Mouse (Mus musculus) ovary, postnatal 10 days (tissue): ENCODE measurements around the gene Ppp1r18.

Experiments
- DNase-seq: peaks from one replicate; pipeline ENCODE4 v3.0.0; 2022; ENCODE audit warnings: low spot score

The Ppp1r18 gene

GRCm38 (mm10) chr17:35869346-35870067 is 4.1 kb downstream of the Ppp1r18 start:
- DNase-seq, result no peak

GRCm38 (mm10) chr17:35870151-35870883 is 4.9 kb downstream of the Ppp1r18 start:
- DNase-seq, result no peak

GRCm38 (mm10) chr17:35870884-35871696 is 5.7 kb downstream of the Ppp1r18 start:
- no peak for DNase-seq

- DNase-seq, result peak; percentile 78
Observed at GRCm38 (mm10) chr17:35873774-35874519, 8.6 kb downstream of the Ppp1r18 start.

GRCm38 (mm10) chr17:35874721-35875120 is 9.3 kb downstream of the Ppp1r18 start:
- no peak for DNase-seq

GRCm38 (mm10) chr17:35879245-35880057 is 14.1 kb downstream of the Ppp1r18 start, which contains the start of gene Dhx16:
Dhx16 (plus strand) TSS chr17:35879819.
- peak; percentile 69 for DNase-seq

GRCm38 (mm10) chr17:35882924-35883323 is 17.5 kb downstream of the Ppp1r18 start:
- DNase-seq, result no peak

DNA sequence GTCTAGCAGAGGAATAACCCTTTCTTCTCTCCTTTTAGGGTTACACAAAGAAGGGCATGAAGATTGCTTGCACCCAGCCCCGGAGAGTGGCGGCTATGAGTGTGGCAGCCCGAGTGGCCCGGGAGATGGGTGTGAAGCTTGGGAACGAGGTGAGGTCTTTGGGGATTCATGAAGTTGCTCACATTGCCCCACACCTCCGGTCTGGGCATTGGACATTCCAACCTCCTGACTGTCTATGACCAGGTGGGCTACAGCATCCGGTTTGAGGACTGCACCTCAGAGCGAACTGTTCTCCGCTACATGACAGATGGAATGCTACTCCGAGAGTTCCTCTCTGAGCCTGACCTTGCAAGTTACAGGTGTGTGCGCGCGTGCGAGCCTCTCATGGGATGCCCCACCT is 18.4 kb downstream of the Ppp1r18 start:
- no peak for DNase-seq

DNA sequence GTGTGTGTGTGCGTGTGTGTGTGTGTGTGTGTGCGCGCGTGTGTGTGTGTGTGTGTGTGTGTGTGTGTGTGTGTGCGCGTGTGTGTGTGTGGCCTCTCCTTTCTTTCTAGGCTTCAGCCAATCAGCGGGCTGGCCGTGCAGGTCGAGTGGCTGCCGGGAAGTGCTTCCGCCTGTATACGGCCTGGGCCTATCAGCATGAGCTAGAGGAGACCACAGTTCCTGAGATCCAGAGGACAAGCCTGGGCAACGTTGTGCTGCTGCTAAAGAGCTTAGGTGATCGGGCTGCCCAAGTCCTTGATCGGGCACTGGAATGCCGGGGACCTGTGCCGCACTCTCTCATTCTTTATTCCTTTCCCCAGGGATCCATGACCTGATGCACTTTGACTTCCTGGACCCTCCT is 22.3 kb downstream of the Ppp1r18 start:
- DNase-seq, result no peak

DNA sequence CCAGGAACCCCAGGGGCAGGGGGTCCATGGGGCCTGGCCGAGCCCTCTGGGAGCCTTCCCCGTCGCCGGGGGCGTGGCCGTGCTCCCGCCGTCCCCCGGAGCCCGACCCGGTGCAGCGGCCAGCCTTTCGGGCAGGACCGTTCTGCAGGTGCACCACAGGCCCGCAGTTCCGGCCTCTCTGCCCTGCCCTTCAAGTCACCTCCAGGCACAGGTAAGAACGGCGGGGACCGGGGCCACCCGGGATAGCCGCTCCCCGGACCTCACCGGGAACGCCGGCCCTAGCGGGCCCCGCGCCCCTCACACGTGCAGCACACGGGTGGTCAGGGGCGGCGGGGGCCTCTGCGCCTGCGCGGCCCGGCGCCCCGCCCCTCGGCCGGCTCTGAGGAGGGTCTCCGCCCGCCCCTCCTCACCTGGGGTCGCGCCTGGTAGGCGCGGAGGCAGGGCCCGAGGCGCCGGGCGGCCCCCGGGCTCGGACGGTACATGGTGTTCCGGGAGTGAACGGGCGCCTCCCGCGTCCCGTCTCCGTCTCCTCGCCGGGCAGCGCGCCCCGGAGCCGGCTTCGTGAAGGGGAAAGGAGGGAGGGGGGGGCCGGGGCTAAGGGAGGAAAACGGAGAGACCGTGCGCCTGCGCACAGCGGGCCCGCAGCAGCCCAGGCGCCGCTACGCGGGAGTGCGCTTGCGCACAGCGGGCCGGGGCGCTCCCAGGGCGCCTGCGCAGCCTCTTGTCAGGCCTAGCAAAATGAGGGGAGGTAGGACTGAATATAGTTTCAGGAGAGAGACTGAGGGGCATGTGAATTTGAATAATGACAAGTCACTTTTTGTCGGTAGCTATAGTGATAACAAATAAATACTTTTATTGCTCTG is 31.6 kb downstream of the Ppp1r18 start, which contains the start of gene 2310061I04Rik:
2310061I04Rik (minus strand) TSS at position 651 of the 863 bp plus-strand sequence.
- DNase-seq, result peak; percentile 79

DNA sequence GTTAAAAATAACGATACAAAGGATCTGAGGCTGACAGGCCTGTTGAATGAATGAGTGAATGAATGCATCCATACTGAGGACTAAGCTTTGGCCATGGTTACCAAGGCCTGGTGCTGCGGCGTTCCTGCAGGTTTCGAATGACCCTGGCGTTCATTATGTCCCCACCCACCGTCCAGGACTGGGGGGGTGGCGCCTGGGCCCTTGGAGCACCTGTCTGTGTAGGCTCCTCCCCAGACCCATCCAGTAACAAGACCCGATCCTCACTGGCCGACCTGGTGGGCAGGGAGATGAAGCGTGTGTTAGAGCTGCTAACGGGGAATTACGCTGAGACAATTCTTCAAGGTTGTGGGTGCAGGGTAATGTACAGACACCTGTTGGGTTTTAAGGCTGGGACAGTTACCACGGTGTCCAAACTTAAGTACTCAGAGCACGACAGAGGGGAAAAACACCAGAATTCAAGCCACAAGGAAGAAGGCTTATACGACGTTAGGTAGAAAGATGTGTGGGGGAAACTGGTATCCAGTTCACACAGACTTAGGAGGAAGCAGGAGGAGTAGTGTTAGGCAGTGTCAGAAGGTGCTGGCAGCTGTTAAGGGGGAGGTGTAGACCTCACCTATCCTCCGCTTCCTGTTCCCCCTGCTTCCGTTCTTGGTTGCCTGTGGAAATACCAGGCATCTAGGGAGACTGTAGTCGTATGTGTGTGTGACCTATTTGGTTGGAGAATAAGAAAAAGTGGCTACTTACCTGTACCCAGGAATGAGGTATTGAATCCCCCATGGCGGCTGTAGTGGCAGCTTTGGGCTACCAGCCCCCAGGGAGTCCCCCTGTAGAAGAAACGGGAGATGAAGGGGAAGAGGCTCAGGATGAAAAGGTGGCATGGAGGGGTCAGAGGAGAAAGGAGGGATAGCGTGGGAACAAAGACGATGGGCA is 32.5 kb downstream of the Ppp1r18 start:
- no peak for DNase-seq

GRCm38 (mm10) chr17:35900636-35901035 is 35.2 kb downstream of the Ppp1r18 start:
- no peak for DNase-seq

- DNase-seq, result no peak
Observed at GRCm38 (mm10) chr17:35903343-35903991, 38.1 kb downstream of the Ppp1r18 start.

DNA sequence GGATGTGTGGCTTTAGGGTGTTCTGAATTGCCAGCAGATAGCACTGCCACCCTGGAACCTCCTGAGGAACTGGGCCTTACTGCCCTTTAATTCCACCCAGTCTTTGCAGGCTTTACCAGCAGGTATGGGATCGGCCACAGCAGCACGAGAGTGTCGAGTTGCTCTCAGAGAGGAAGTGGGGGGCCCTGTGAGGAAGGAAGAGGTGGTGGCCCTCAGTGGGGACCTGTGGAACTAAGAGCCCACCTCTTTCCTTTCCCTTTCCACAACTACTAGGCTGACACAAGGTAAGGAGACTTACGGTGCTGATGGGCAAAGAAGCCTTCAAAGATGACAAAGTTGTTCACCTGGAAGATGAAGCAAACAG is 38.6 kb downstream of the Ppp1r18 start:
- DNase-seq, result no peak

DNA sequence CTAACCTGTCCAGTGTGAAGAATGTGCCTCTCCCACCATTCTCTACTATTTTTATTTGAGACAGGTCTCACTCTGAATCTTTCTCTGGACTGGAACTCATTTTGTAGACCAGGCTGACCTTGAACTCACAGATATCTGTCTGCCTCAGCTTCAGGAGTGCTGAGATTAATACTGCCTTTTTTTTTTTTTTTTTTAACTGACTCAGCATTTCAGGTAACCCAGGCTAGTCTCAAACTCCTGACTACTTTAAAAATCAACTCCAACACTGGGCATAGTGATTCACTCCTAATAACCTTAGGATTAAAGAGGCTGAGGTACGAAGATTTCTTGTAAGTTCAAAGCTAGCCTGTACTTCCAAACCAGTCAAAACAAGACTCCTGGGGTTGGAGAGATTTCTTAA is 40.2 kb downstream of the Ppp1r18 start:
- DNase-seq, result no peak

DNA sequence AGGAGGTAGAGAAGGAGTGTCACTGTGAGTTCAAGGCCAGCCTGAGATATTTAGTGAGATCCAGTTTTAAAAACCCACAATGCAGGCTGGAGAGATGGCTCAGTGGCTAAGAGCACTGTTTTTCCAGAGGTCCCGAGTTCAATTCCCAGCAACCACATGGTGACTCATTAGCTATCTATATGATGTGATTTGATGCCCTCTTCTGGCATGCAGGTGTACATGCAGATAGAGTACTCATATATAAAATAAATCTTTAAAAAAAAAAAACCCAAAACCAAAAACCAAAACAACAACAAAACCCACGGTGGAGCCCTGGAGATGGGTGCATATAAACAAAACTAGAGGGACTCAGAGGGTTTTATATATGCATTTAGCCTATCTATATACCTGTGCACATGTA is 42.2 kb downstream of the Ppp1r18 start:
- DNase-seq, result no peak

GRCm38 (mm10) chr17:35909186-35909918 is 44.0 kb downstream of the Ppp1r18 start:
- no peak for DNase-seq

DNA sequence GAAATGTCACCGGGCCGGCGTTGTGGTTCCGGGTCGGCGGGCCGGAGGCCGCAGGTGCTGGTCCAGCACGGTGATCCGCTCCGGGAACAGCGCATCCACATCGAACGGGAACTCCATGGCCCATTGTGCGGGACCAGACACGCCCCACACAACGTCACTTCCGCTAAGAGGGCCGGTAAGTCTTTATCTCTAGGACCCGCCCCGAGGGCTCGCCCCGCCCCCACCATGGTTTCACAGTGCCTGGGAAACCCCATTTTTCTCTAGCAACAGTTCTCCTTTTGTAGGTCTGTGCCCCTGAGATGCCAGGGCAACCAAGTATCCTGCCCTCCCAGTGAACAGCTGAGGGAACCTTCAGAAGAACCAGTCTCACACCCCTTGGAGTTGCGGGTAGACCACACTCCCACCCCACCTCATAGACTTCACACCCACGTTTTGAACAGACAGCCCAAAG is 44.6 kb downstream of the Ppp1r18 start, which contains the start of gene Atat1:
Atat1 (minus strand) TSS at position 157 of the 451 bp plus-strand sequence.
- DNase-seq, result peak; percentile 82
